In genomic region chr9:100301613-100302012, GRCm38 (mm10) we compare ENCODE assay signal across 9 mouse cellular contexts.
DNase-seq lines count a peak whose midpoint lies in the region; ATAC-seq and TF ChIP-seq lines count a peak whose summit lies in the region.
"Had no signal": no experiment of that assay in that cellular context is flagged by ENCODE, and none has a peak within 500 bp of the region (broad histone marks: within the 10 kb centered on the region; RNA-seq: fewer than 3 reads in every experiment).

No protein-coding gene starts in this region.

- no peak overlapping the region for H3K4me3 ChIP-seq in forebrain, embryonic 14.5 days (ENCODE audit: low read depth, low read length)
- H3K4me3 ChIP-seq in forebrain, embryonic 13.5 days = no peak overlapping the region
- H3K4me3 ChIP-seq in liver, postnatal 0 days (ENCODE audit: low read depth, low read length) = no peak overlapping the region
- H3K4me3 ChIP-seq in midbrain, postnatal 0 days (ENCODE audit: low read depth, low read length) = no peak overlapping the region
- no peak overlapping the region for H3K4me3 ChIP-seq in heart, embryonic 11.5 days (ENCODE audit: low read depth, low read length)
- H3K4me3 ChIP-seq: limb, embryonic 13.5 days had no signal

- no peak for TF ChIP-seq EP300 in liver, postnatal 0 days (IDR thresholded peaks at IDR 0.05; ENCODE audit: low read depth)

- H3K27me3 ChIP-seq in forebrain, embryonic 14.5 days (replicated peaks; ENCODE audit: control insufficient read depth, insufficient read depth, low read length) = 0 out of 2 replicates have a peak, but pooled peaks cover 3% of the 10 kb centered on the region
- H3K27me3 ChIP-seq in forebrain, embryonic 13.5 days = peaks cover 13% of the 10 kb centered on the region
- H3K27me3 ChIP-seq in liver, postnatal 0 days (ENCODE audit: insufficient read depth, low read length) = no peaks in the 10 kb centered on the region
- H3K27me3 ChIP-seq in midbrain, postnatal 0 days (ENCODE audit: insufficient read depth, low read length) = no peaks in the 10 kb centered on the region
- no peaks in the 10 kb centered on the region for H3K27me3 ChIP-seq in heart, embryonic 11.5 days (ENCODE audit: control insufficient read depth, insufficient read depth, low read length)
- H3K27me3 ChIP-seq: limb, embryonic 13.5 days had no signal

- peak; percentile 49 for TF ChIP-seq CTCF in liver, postnatal 0 days (IDR thresholded peaks at IDR 0.05; ENCODE audit: low read depth)
- peak; percentile 77 for TF ChIP-seq CTCF in brain, embryonic 14.5 days (IDR thresholded peaks at IDR 0.05; ENCODE audit: borderline replicate concordance, extremely low read depth, insufficient read depth, insufficient read length)
- peak; percentile 83 for TF ChIP-seq CTCF in midbrain, postnatal 0 days (IDR thresholded peaks at IDR 0.05)

- H3K9ac ChIP-seq in forebrain, embryonic 14.5 days (ENCODE audit: low read length) = no peak overlapping the region
- no peak overlapping the region for H3K9ac ChIP-seq in forebrain, embryonic 13.5 days
- no peak overlapping the region for H3K9ac ChIP-seq in liver, postnatal 0 days (replicated peaks)
- H3K9ac ChIP-seq in midbrain, postnatal 0 days (replicated peaks; ENCODE audit: low read length, poor library complexity, severe bottlenecking) = no peak overlapping the region
- no peak overlapping the region for H3K9ac ChIP-seq in heart, embryonic 11.5 days (ENCODE audit: low read depth, low read length)
- H3K9ac ChIP-seq: limb, embryonic 13.5 days had no signal

- no peak overlapping the region for H3K27ac ChIP-seq in forebrain, embryonic 14.5 days (ENCODE audit: low read depth, low read length)
- no peak overlapping the region for H3K27ac ChIP-seq in forebrain, embryonic 13.5 days
- H3K27ac ChIP-seq in liver, postnatal 0 days (ENCODE audit: low read depth) = no peak overlapping the region
- no peak overlapping the region for H3K27ac ChIP-seq in midbrain, postnatal 0 days (ENCODE audit: low read depth, low read length)
- H3K27ac ChIP-seq in heart, embryonic 11.5 days (ENCODE audit: low read depth, low read length) = no peak overlapping the region
- H3K27ac ChIP-seq: limb, embryonic 13.5 days had no signal

- peak; percentile 63; the same call in 1 of the 2 replicates for ATAC-seq in forebrain, embryonic 14.5 days
- ATAC-seq in forebrain, embryonic 13.5 days = no peak
- no peak for ATAC-seq in liver, postnatal 0 days
- no peak for ATAC-seq in midbrain, postnatal 0 days (ENCODE audit: low FRiP score)
- no peak for ATAC-seq in heart, embryonic 11.5 days (replicated peaks; ENCODE audit: insufficient number of reproducible peaks, low FRiP score, low TSS enrichment)
- no peak for ATAC-seq in erythroid progenitor cell, adult 5-6 weeks (replicated peaks; ENCODE audit: low FRiP score, poor library complexity, severe bottlenecking)

- no peak overlapping the region for H3K4me2 ChIP-seq in forebrain, embryonic 14.5 days (ENCODE audit: low read length)
- no peak overlapping the region for H3K4me2 ChIP-seq in forebrain, embryonic 13.5 days
- no peak overlapping the region for H3K4me2 ChIP-seq in liver, postnatal 0 days (ENCODE audit: low read depth, low read length)
- H3K4me2 ChIP-seq in midbrain, postnatal 0 days (ENCODE audit: low read depth, low read length, poor library complexity, severe bottlenecking) = no peak overlapping the region
- H3K4me2 ChIP-seq in heart, embryonic 11.5 days = no peak overlapping the region
- H3K4me2 ChIP-seq: limb, embryonic 13.5 days had no signal

- no peaks in the 10 kb centered on the region for H3K36me3 ChIP-seq in forebrain, embryonic 14.5 days (ENCODE audit: control insufficient read depth, insufficient read depth, low read length)
- H3K36me3 ChIP-seq in forebrain, embryonic 13.5 days (ENCODE audit: poor library complexity, severe bottlenecking) = no peaks in the 10 kb centered on the region
- H3K36me3 ChIP-seq in liver, postnatal 0 days (replicated peaks; ENCODE audit: insufficient read depth, low read length) = no peaks in the 10 kb centered on the region
- H3K36me3 ChIP-seq in midbrain, postnatal 0 days (ENCODE audit: insufficient read depth, low read length) = no peaks in the 10 kb centered on the region
- H3K36me3 ChIP-seq in heart, embryonic 11.5 days (ENCODE audit: control insufficient read depth, insufficient read depth, low read length) = no peaks in the 10 kb centered on the region
- H3K36me3 ChIP-seq: limb, embryonic 13.5 days had no signal

- no peaks in the 10 kb centered on the region for H3K9me3 ChIP-seq in forebrain, embryonic 14.5 days (replicated peaks; ENCODE audit: control insufficient read depth, low read length)
- H3K9me3 ChIP-seq in forebrain, embryonic 13.5 days (replicated peaks) = no peaks in the 10 kb centered on the region
- no peaks in the 10 kb centered on the region for H3K9me3 ChIP-seq in liver, postnatal 0 days (ENCODE audit: low read length)
- no peaks in the 10 kb centered on the region for H3K9me3 ChIP-seq in midbrain, postnatal 0 days (ENCODE audit: low read length)
- H3K9me3 ChIP-seq in heart, embryonic 11.5 days (replicated peaks; ENCODE audit: control insufficient read depth, low read length) = no peaks in the 10 kb centered on the region
- H3K9me3 ChIP-seq: limb, embryonic 13.5 days had no signal

- H3K4me1 ChIP-seq in forebrain, embryonic 14.5 days (ENCODE audit: control insufficient read depth, insufficient read depth, low read length) = peaks cover 8% of the 10 kb centered on the region; the same call in 1 of the 2 replicates
- H3K4me1 ChIP-seq in forebrain, embryonic 13.5 days = peaks cover 24% of the 10 kb centered on the region
- no peaks in the 10 kb centered on the region for H3K4me1 ChIP-seq in liver, postnatal 0 days (ENCODE audit: insufficient read depth)
- no peaks in the 10 kb centered on the region for H3K4me1 ChIP-seq in midbrain, postnatal 0 days (ENCODE audit: insufficient read depth, low read length)
- no peaks in the 10 kb centered on the region for H3K4me1 ChIP-seq in heart, embryonic 11.5 days (ENCODE audit: control insufficient read depth, insufficient read depth, low read length)
- H3K4me1 ChIP-seq: limb, embryonic 13.5 days had no signal

- DNase-seq in forebrain, embryonic 14.5 days (ENCODE audit: low spot score) = peak; percentile 79
- DNase-seq in liver, postnatal 0 days = peak; percentile 23
- no peak for DNase-seq in liver
- peak; percentile 84 for DNase-seq in brain, embryonic 14.5 days (ENCODE audit: low read depth)
- peak; percentile 74 for DNase-seq in midbrain, postnatal 0 days (ENCODE audit: low spot score)

- WGBS in forebrain, embryonic 14.5 days = 28% methylated on average over 12 of the region's 12 CpGs
- 31% methylated on average over 12 of the region's 12 CpGs for WGBS in forebrain, embryonic 13.5 days
- 59% methylated on average over 12 of the region's 12 CpGs for WGBS in liver, postnatal 0 days (ENCODE audit: insufficient replicate concordance)
- 37% methylated on average over 12 of the region's 12 CpGs for WGBS in midbrain, postnatal 0 days
- WGBS in heart, embryonic 11.5 days (ENCODE audit: insufficient replicate concordance) = 67% methylated on average over 12 of the region's 12 CpGs

- TF ChIP-seq POLR2A in brain, embryonic 14.5 days (IDR thresholded peaks at IDR 0.05; ENCODE audit: borderline replicate concordance, extremely low read depth, insufficient read depth, insufficient read length, poor library complexity, severe bottlenecking) = no peak
